Mouse (Mus musculus) heart, adult 8-10 months (tissue): ENCODE measurements around the gene Gm20696. TPM values are rescaled to one million over a fixed set of nuclear protein-coding genes. Genes with fewer than 3 reads are reported as not detected.

Experiments
- DNase-seq: peaks from one replicate; pipeline ENCODE4 v3.0.0; 2022; ENCODE audit warnings: low spot score
- total RNA-seq, 4 experiments: library from RNA; stranded (reverse); gene quantifications; 2 replicates each; pipeline ENCODE4 v1.2.4; 2022

The Gm20696 gene
- total RNA-seq, 4 experiments from 2014 or later = 0.72 to 2.2 (median 1.6) TPM

DNA sequence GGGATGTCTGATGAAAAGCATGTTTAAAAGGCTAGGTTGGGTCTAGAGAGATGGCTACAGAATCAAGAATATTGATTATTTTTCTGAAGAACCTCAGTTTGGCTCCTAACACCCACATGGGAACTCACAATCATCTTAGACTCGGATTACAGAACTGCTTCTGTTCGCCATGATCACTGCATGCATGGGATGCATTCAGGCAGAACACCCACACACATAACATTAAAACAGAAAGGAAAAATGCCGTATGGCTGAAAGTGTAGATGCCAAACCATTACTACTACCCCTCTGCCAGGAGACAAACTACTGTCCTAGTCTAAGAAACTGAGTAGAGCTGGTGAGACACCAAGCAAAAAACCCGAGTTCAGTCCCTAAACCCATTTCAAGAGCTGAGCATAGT, 336.4 kb downstream of the Gm20696 start:
- no peak for DNase-seq

DNA sequence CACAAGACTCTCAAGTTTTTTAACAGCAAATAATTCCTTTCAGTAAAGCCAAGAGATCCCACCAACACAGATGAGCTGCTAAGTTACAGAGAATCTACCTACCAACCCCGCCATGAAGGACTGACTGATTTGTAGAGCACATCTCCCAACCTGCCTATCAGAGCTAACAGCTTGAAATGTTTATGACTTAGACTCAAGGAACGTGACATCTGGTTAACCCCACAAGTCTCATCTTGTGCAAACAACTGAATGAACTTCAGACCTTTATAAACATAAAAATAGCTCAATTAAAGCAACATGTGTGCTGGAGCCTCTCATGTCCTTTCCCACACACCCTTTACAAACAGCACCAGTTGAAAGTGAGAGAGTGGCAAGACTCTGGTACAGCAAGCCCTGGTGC, 338.0 kb downstream of the Gm20696 start:
- DNase-seq = no peak

DNA sequence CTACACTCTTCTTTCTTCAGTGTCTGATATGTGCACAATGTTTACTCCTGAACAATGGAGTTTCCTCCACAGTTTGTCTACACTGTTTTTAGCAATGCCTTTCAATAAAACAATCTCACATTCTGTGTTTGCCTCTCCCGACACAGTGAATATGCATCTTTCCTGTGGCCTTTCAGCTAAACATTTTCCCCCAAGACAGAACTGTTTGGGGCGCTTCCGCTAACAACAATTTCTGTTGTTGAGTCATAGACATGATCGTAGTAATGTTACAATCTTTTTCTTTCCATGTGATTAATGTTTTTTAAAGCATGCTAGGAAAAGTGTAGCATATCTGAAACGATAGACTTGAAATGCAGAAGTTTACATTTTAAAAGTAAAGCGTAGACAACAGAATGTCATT, 338.5 kb downstream of the Gm20696 start:
- no peak for DNase-seq

DNA sequence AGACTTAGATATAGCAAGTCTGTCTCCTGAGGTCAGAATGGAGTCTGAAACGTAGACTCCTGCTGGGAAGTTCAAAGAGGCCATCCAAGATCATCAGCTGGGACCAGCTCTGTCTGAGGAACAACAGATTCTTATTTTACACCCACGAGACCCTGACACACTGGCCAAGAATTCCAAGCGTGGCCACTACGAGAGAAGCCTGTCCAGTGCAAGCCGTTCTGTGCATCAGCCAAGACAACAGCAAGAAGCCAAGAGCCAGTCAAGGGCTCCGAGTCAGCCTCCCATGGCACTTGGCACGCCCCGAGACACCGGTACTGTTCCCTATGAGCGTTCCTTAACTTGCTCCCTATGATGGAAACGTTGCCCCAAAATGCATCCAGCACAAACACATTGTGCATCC, 338.9 kb downstream of the Gm20696 start:
- DNase-seq = peak; percentile 35

DNA sequence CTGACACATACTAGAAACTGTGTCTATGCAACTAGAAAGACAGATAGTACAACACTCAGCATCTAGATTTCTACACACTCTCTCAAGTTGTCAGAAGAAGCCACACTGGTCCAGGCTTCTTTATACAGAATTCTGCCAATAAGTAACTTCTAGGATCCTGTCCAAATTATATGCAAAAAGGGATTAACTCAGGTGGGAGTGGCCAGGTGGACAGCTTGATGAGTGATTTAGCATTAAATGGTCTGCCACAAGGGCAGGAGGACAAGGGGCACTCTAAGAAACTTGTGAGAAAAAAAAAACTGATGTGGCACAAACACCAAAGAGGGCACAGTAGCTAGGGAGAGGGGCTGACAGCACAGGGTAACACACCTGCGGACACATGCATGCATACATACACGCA, 340.7 kb downstream of the Gm20696 start:
- no peak for DNase-seq

DNA sequence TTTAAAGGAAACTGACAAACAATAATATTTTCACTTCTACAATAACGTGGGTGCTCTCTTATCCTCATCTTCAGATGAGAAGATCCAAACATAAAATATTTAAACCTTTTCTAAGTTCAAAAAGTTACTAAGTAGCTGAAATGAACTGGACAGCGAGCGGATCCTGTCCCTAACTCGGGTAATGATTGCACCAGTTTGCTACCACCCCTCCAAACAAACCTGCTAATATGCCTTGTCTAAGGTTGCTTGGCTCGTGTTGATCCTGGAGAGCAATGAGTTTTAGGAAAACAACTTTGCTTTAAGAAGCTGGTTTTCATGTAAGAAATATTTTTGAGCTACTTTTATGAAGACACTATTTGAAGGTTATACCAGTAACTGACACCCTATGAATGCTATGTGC, 341.1 kb downstream of the Gm20696 start:
- DNase-seq = no peak

DNA sequence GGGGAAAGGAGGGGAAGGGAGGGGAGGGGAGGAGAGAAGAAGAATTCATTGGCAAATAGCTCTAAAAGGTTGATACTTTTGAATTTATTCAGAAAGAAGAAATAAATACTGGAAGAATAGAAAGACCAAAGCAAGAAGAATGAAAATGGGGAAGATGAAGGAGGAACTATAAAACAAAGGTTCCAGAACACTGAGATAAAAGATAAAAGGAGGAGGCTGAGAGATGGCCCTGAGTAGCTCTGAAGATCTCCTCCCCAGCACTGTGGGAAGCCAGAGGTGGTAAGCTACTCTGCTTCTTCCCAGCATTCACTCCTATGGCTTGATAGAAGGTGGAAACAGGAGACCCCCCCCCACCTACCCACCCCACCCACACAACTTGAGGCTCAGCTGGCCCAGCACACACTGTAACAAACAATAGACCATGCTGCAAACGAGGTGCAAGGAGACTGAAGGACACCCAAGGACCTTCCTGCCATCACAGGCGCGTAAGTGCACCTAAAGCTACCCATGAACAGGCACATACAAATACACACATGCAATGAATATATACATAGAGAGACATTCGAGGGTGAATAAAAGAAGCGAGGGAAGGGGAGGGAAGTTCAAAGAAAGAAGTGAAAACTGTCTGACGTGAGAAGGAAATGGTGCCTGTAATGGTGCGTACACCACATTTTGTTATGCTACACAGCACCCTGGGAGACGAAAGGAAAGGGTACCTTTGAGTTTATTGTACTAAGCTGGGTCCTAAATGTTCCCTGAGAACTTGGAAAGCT, 344.3 kb downstream of the Gm20696 start:
- no peak for DNase-seq

DNA sequence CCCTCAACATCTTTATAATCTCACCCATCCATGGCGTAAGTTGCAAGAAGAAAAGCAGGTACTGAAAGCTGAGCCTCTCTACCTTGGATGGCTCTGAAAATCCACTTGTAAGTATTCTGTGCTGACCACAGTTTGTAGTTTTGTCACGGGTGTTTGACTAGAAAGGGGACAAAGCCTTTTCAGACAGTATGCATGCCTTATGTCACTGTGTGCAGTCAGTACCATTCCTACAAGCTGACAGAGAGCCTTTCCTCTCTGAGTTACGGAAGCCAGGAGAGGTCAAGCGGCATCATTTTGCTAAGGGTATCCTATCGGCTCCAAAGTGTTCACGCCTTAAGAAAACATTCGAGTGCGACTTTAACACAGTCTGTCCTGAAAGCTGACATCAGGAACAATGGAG, 346.2 kb downstream of the Gm20696 start:
- no peak for DNase-seq

DNA sequence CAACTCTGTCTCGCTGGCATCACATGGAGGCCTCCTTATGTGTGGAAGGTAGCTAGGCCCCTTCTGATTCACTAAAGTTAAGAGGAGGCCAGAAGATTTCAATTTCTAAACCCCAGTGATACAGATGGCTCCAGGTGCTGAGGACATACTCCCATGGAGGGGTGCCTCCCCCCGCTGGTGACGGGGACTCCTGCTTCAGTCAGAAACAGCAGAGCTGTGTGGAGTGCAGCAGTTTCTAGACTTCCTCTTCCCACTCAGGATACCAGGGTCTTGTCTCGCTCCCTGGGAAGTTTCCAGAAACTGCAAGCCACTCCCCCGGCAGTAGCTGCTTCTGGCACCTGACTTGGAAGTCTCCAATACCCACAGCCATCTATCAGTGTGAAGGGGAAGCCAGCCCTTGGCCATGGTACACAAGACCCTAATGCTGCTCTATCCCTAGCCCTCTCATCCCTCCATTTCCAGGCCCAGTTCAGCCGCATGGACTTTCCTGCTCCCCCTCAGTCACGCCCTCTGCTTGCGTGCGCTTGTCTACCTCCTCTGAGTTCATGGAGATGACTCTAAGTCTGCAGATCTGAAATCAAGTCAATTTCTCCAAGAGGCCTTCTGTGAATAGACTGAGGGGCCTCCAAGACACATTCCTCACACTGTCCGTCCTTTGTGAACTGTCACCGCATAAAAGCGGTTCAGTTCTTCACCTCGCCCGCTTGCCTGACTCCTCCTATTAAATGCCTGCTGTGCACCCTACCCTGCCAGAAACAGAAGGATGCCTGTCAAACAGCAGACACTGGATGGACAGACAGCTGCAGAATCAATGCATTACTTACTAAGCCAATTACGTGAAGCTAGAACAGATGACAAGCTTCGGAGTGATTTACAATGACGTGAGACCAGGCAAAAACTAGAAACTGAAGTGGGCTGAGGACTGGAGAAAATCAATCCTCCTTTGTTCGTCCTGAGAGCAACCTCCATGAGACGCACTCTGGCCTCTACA, 346.9 kb downstream of the Gm20696 start:
- no peak for DNase-seq

DNA sequence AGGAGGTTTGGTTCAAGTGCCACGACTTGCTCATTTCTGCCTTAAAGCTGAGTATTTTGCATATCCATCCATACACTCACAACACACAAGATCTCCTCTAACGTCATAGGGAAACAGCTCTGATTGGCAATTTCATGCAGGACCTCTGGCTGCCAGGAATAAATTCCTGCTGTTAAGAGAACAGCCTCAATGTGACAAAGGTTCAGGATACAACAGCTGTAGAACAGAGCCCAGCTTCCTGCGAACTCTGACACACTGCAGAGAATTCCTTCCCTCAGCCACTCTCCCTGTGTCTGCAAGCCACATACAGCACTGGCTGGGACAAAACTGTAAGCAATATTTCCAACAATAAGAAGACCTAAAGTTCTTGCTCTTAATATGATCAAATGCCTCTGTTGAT, 351.9 kb downstream of the Gm20696 start:
- no peak for DNase-seq

DNA sequence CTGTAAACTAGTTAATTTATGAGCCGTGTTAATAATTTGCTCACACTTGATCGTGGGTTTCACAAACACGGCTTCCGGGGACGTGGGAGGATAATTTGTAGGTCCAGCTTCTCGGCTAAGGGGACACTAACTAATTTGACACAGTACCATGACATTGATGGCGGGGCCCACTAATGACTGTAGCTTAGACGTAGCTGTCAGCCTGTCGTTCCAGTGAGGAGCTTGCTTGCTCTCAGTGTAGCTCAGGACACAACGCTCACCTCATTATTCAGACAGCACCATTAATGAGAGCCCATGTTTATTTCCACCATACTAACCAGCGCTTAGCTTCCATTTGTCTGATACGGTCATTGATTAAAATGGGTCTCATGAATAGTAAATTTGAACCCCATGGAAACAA, 356.1 kb downstream of the Gm20696 start:
- no peak for DNase-seq

DNA sequence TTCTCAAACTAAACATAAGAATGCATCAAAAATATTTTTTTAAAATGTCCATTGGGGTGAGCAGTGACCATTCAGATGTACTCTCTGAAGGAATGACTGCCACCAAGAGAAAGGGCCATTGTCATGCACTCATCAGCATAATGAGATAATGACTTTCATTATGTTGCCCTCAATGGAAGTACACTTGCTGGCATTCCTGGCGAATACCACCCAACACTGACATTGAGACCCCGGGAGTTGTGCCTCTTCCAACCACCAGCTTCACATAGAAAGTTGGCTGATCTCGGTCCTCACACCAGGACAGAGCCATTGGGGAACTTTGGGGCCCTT, 356.5 kb downstream of the Gm20696 start:
- DNase-seq = no peak

DNA sequence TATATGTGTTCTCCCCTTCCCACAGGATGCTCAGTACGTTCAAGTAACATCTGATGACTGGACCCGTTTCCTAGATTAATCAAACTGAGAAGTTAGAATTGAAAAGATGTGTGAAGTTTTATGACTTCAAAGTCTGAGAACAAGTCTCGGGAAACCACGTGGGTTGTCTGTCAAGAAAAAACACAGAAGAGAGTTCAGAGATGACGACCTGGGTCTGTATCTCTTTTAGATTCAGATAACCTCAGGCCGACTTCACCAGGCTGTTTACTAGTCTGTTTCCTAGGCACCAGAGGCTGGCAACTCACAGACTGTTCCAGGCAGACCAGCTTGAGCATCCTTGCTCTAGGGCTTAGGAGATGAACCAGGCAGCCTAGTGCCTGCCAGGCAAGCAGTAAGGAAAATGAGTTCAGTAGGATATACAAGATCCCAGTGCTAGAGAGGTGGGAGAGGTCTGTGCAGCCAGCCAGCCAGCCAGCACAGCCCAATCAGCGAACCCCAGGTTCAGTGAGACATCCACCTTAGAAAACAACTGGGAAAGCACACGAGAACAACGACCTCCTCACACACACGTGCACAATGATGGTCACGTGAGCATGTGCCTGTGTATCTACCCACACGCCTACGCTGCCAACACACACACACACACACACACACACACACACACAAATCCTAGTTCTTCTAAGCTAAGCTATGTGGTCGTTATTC, 357.0 kb downstream of the Gm20696 start:
- DNase-seq = no peak

DNA sequence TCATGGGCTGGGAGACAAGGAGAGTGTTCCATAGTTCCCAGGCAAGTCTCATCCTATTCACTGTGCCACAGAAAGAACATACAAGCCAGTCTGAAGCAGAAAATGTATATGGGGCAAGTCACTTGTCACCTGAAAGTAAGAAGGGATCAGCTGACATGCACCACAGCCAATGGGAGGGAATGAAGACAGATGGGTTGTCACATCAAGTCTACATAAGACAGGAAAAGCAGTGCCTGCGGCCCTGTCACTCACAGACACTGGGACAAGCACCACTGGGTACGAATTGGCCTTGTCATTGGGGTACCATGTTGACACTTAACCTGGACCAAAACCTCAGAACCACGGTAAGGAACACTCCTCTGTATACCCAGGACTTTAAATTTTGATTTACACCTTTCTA, 360.8 kb downstream of the Gm20696 start:
- no peak for DNase-seq

DNA sequence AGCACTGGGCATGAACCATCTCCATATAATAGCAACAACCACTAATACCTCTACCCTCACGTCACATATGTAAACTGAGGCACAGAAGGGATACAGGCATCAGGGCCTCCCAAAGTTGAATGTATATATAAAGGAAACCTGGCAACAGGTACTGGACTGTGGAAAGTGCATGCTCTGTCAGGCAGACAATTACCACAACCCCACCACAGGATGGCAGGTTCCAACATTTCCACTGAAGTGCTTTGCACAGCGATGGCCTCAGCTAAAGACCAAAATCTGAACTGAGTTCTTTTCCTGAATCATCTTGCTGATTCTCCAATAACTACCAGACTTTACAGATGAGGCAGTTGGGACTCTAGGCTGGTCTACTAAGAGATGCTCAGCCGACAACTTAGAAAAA, 361.4 kb downstream of the Gm20696 start:
- DNase-seq = no peak

DNA sequence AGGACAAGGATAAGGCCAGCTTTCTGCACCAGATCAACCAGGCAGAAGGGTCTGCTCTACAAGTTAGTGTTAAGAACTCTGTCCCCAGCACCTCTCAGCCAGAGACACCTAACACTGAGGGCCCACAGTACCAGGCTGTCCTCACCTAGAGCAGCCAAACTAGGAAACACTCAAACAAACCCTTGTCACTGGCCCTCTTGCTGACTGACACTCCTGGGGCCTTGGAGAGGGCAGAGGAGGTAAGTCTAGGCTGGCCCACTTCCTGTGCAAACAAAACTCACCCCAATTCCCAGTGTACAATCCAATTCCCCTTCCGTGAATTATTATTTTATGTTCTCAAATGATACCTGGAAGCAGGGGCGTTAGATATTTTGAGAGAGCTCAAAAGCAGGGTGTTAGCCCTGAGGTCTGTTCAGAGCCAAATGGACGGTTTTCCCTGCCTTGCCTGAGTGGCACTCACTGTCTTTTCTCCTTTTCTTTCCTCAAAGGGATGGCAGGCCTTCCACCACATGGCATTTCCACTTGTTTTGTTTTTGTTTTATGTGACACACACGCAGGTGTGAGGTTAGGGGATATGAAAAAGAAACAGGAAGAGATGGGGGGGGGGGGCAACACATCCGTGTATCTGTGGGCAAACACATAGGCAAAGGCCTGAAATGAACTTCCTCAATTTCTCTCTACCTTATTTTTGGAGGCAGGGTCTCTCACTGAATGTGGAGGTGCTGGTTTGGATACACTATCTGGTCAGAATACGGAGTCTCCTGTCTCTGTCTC, 363.7 kb downstream of the Gm20696 start:
- no peak for DNase-seq

DNA sequence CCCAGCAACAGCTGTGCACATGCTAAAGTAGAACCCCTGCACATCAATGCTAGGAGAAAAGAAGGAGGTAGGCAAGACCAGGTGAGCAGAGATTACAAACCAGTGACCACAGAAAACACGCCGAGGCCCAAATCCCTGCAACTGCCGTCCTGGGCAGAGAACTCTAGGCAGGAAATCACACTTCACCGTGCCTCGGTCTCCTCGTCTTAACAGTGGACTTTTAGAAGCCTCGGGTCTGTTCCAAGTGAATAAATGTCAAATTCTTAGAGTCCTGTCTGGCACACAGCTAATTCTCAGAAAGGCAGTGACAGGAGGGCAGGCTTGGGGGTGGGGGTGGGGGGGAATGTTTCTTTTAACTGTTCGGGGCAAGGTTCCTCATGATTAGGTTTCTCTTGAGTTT, 364.7 kb downstream of the Gm20696 start:
- no peak for DNase-seq

DNA sequence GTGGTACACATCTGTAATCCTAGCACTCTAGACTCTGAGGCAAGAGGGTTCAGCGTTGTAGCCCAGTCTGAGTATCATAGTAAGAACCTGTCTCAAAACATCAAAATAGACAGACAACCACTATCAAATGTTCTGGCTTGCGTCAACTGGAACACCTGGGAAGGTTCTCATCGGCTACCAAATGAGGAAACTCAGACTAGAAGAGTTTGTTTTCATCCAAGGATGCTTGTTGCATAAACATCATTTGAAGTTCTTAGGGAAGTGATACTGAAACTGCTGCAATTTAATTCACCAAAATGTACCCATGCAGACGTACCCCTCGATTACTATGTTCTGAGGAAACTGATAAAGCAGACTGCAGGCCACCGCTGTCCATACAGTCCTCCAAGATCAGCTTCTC, 366.4 kb downstream of the Gm20696 start:
- DNase-seq = no peak

DNA sequence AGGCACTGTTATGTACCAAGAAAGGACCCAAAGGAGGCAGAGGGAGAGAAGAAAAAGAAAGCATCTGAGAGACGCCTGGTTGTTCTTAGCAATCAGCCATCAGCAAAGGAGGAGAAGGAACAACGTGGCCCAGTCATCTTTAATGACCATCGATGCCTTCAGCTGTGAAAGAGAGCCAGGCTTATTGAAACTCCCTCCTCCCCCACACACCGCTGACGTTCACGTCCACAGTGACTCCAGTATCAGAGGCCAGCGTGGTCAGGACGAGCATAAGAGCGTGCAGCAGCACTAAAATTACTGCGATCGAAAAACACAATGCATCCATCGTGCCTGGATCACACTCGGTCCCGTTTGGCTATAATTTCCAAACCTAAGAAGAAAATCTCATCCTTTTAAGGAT, 367.4 kb downstream of the Gm20696 start:
- no peak for DNase-seq

DNA sequence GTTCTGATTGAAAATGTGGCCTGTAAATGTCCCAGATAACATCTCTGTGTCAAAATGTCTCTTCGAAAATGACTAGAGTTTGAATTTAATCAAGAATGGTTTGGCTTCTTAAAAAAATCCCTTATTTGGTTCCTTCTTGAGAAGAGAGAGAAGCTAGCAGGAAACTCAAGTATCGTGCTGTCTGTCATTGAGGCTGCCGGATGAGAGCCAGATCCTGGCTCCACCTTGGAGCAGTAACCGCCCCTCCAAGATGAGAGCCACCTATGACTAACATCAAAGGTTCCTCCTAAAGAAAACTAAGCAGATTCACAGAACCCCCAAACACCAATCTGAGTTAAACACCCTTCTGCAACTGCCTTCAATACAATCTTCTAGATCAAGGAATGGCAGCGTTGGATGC, 369.1 kb downstream of the Gm20696 start:
- no peak for DNase-seq

DNA sequence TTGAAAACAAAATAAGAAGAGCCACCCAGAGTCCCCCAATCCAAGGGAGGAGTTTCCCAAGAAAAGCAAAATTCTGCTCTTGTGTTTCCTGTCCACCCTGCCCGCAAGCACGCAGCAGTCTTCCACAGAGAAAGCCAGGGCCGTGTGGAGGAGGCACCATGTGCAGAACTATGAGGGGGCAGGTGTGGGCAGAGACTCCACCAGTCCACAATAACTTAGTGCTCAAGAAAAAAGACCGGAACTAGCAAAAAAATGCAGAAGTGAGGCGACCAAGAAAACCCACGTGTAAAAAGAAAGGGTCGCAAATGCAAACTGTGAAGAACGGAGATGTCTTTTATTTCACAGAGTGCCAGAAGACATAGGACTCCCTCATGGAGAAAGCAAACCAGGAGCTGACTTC, 371.1 kb downstream of the Gm20696 start:
- peak; percentile 8 for DNase-seq

DNA sequence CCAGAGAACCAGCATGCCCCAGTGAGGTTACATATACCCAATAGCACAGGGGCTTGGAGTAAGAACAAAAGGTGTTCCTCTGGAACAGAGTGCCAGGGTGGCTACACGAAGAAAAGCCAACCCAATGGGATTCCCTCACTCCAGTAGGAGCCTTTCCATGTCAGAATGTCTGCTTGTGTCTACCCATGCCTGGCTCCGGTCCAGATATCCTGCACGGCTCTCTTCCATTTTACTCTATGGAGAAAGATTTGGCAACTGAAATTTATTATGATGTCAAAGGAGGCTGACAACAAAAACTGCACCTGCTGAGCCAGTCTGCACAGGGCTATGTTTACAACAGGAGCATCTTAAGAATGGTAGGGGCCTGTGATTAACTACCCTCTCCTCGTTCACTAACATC, 377.4 kb downstream of the Gm20696 start:
- DNase-seq = no peak
